Mouse (Mus musculus) midbrain, embryonic 13.5 days (tissue): ENCODE data around the gene Thrb. TPM values are rescaled to one million over a fixed set of nuclear protein-coding genes. Genes with fewer than 3 reads are reported as not detected.

Experiments
- ATAC-seq: fragments of 200-750 bp; cut with Nextera tagmentation; 2 replicates; pipeline ENCODE4 v1.8.0; 2017; ENCODE audit warnings: mild to moderate bottlenecking, moderate TSS enrichment, moderate library complexity
- H3K27ac ChIP-seq: fragments of 300-500 bp; sonication (generic); 2 replicates; pipeline ENCODE4 v1.5.1; 2015; ENCODE audit warnings: inconsistent platforms, mild to moderate bottlenecking, moderate library complexity
- H3K27me3 ChIP-seq: fragments of 300-500 bp; sonication (generic); 2 replicates; pipeline ENCODE4 v1.6.1; 2015; ENCODE audit warnings: mild to moderate bottlenecking, inconsistent platforms
- H3K36me3 ChIP-seq: fragments of 300-500 bp; sonication (generic); 2 replicates; pipeline ENCODE4 v1.6.1; 2015; ENCODE audit warnings: mild to moderate bottlenecking, inconsistent platforms
- H3K4me1 ChIP-seq: fragments of 300-500 bp; sonication (generic); replicated peaks from 2 replicates; pipeline ENCODE4 v1.6.1; 2015; ENCODE audit warnings: inconsistent platforms
- H3K4me2 ChIP-seq: fragments of 300-500 bp; sonication (generic); replicated peaks from 2 replicates; pipeline ENCODE4 v1.6.1; 2015; ENCODE audit warnings: moderate library complexity, mild to moderate bottlenecking, inconsistent platforms
- H3K4me3 ChIP-seq: fragments of 300-500 bp; sonication (generic); replicated peaks from 2 replicates; pipeline ENCODE4 v1.5.1; 2015; ENCODE audit warnings: mild to moderate bottlenecking, inconsistent platforms
- H3K9ac ChIP-seq: fragments of 300-500 bp; sonication (generic); replicated peaks from 2 replicates; pipeline ENCODE4 v1.6.1; 2015; ENCODE audit warnings: mild to moderate bottlenecking, inconsistent platforms
- H3K9me3 ChIP-seq: fragments of 300-500 bp; sonication (generic); 2 replicates; pipeline ENCODE4 v1.6.1; 2016; ENCODE audit warnings: mild to moderate bottlenecking, inconsistent platforms
- WGBS: fragments of 180-500 bp; shearing (Covaris S2); methylation state at CpG from one replicate; pipeline ENCODE4 v1.1.7; 2015; 5-methylcytosine and 5-hydroxymethylcytosine counted together
- polyA plus RNA-seq: library from polyadenylated mRNA; unstranded; fragments of >200 nt; fragmentation: Nextera tagmentation; extraction: Ambion mirVana; gene quantifications from 2 replicates; pipeline ENCODE4 v1.2.1, GENCODE M21; 2015

Gene Thrb
- polyA plus RNA-seq, result 1.2 and 1.3 TPM in 2 replicates

DNA sequence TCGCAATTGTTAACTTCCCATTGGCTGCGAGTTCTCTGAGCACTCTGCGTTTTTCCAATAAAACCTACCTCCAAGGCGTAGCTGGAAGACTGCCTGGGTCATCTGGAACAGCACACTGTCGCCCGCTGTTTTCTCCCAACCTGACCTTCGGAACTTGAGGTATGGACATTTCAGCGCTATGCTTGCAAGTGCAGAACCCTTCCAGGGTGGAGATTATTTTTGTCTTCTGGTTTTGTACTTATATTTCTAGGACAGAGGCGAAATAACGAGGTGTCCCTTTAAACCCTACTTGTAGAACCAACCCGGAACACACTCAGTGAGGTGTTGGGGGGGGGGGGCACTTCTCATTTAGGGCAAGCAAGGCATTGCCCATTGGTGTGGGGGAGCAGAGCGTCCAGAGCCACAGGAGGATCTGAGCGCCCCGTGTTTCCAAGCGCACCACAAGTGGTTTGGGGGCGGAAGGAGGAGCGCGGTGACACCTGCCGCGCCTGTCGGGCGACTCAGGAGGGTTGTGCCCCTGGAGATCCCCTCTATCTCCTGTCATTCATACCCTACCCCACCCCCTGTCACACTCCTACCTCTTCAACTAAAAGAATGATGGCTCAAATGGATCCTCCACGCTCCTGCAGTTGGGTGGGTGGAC lies at the start of gene Thrb:
Gene Thrb (plus strand): TSS at position 576 of the 643 bp plus-strand sequence.
- under 1% methylated on average over 23 of the region's 23 CpGs for WGBS
- Histone ChIP-seq H3K4me2 (peak within 1 kb of the TSS; percentile 98), H3K27ac (no peak within 1 kb of the TSS), H3K9ac (peak within 1 kb of the TSS; percentile 73), H3K4me1 (peaks cover 21% of the 10 kb centered on the region), H3K4me3 (peak within 1 kb of the TSS; percentile 78), H3K36me3 (no peaks in the 10 kb centered on the region), H3K27me3 (peaks cover 18% of the 10 kb centered on the region), H3K9me3 (no peaks in the 10 kb centered on the region)
- ATAC-seq, result no peak; the same call in 1 of the 2 replicates

DNA sequence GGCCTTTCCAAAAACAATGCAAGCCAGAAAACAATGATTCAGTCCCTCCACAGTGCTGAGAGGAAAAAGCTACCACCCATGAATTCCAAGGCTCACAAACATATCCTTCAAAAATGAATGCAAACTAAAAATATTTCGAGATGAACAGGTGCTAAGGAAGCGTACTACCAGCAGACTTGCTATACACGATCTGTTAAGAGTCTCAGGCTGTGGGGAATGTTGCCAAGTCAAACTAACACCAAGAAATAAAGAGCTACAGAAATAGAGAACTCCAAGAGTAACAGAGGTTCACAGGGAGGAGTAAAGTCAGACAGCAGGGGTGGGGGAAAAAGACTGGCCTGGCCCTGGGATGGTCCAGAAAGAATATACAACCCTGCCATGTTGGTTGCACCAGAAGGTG lies 38.4 kb upstream of the Thrb start:
- H3K4me1 ChIP-seq, result no peaks in the 10 kb centered on the region
- ATAC-seq, result no peak
- no peaks in the 10 kb centered on the region for H3K27me3 ChIP-seq
- H3K4me2 ChIP-seq, result no peak overlapping the region
- no peaks in the 10 kb centered on the region; the same call in 1 of the 2 replicates for H3K9me3 ChIP-seq
- H3K36me3 ChIP-seq, result no peaks in the 10 kb centered on the region
- no peak overlapping the region for H3K9ac ChIP-seq
- 77% methylated on average over 3 of the region's 3 CpGs for WGBS
- H3K27ac ChIP-seq, result no peak overlapping the region
- H3K4me3 ChIP-seq, result no peak overlapping the region

DNA sequence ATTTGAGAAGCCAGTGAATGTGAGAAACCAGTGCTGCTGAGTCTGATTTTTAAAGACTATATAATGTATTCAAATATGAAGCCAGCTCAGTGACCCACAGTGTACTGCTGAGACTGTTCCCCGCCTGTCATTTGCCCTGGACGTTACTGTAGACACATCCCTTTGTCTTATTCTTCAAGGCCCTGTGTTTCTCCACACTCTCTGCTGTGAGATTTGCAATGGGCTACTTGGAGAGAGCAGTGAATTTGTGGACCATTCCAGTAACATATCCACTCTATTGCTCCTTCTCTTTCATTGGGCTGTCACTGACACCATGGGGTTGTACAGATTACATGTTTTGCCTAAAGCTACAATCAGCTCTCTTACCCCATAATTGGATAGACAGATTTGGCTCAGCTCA lies 36.1 kb upstream of the Thrb start:
- Histone ChIP-seq H3K9me3 (no peaks in the 10 kb centered on the region; the same call in 1 of the 2 replicates), H3K27ac (no peak overlapping the region), H3K4me2 (no peak overlapping the region), H3K36me3 (no peaks in the 10 kb centered on the region), H3K27me3 (no peaks in the 10 kb centered on the region), H3K4me3 (no peak overlapping the region), H3K4me1 (no peaks in the 10 kb centered on the region), H3K9ac (no peak overlapping the region)
- ATAC-seq, result peak; percentile 55; the same call in 1 of the 2 replicates
- WGBS, result 57% methylated on average over 2 of the region's 2 CpGs

DNA sequence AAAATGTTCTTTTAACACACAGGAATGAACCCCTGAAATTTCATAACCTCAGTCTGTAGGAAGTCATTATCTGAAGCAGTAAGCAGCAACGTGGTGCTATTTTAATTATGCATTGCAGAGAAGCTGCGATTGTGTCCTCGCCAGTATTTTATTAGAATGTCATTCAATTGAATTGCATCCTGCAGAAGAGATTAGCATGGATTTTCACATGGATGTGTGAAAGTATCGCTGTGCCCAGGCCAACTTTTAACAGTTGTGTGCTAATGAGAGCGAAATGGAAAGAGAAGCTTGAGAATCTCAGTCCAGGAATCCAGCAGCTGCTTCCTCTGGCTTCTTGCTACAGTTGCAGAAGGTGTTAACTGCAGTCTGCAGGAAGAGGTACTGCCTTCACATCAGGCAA lies 30.8 kb upstream of the Thrb start:
- no peak for ATAC-seq
- Histone ChIP-seq H3K27me3 (no peaks in the 10 kb centered on the region), H3K27ac (no peak overlapping the region), H3K9ac (no peak overlapping the region), H3K4me1 (peaks cover 5% of the 10 kb centered on the region; the same call in 1 of the 2 replicates), H3K4me2 (no peak overlapping the region), H3K36me3 (no peaks in the 10 kb centered on the region), H3K9me3 (no peaks in the 10 kb centered on the region; the same call in 1 of the 2 replicates), H3K4me3 (no peak overlapping the region)
- WGBS, result 56% methylated on average over 5 of the region's 5 CpGs

DNA sequence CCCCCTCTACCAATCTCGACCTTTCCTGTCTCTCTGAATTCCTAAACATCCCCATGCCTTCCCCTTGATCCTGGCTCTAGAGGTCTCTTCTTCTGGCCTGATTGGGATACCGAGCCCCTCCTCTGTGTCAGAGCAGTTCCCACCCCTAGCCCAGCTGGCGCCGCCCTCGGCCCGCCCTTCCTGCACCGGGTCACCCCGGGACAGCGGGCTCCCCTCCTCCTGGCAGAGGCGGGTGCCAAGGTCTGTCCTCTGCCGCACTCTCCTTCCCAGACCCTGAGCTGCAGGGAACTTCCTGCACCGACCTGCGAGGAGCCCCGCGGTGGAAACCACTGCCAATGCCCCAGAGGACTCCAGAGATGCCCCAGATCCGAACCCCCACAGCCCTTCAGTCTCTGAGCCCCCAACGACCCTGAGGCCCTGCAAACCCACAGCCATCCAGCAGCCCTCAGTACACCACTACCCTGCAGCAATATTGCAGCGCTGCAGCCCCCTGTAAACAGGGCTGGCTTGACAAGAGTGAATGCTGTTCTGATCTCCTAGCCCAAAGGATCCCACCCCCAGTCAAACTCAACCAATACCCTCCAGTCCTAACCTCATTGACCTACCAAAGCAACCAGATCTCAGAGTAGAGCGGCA lies 27.1 kb upstream of the Thrb start:
- Histone ChIP-seq H3K4me2 (peak overlapping the region; percentile 43), H3K4me1 (peaks cover 5% of the 10 kb centered on the region; the same call in 1 of the 2 replicates), H3K9me3 (no peaks in the 10 kb centered on the region), H3K9ac (no peak overlapping the region), H3K4me3 (no peak overlapping the region), H3K27ac (no peak overlapping the region), H3K36me3 (no peaks in the 10 kb centered on the region), H3K27me3 (no peaks in the 10 kb centered on the region)
- ATAC-seq, result peak; percentile 70
- 10% methylated on average over 19 of the region's 19 CpGs for WGBS

DNA sequence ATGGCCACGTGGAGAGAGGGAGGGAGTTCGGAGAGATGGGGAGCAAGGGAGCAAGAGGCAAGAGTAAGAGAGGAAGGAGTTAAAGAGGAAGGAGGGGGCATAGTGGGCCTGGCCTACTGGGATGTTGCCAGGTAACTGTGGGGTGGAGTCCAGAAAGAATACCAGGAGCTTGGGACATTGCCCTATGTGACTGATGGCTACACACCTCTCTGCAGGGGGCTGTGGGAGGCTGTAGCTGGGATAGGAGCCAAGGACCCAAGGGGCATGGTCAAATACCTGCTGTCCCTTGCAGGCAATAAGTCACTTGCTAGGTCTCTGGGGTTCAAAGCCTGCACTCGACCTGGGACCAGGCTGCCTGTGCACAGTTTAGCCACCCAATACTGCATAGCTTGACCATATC lies 23.1 kb upstream of the Thrb start:
- Histone ChIP-seq H3K36me3 (no peaks in the 10 kb centered on the region), H3K4me2 (no peak overlapping the region)
- ATAC-seq, result no peak

DNA sequence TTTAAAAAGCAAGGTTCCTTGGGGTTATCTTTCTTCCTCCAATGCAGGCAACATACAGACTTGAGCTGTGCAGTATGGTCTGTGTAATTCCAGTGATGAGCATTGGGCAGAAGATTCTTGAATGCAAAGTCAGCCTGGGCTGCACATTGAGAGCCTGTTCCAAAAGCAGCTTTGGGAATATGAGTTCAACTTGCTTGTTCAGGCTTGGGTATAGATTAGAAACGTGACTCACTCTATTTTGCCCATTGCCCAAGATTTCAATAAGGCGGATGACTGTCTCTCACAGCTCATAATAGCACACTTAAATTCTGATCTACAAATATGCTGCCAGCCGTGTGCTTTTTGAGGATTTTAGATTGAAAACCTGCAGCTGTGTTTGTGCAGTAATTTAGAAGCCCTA lies 18.3 kb upstream of the Thrb start:
- WGBS, result 78% methylated on average over 3 of the region's 3 CpGs
- Histone ChIP-seq H3K36me3 (no peaks in the 10 kb centered on the region), H3K9ac (no peak overlapping the region), H3K4me2 (no peak overlapping the region), H3K4me3 (no peak overlapping the region), H3K9me3 (no peaks in the 10 kb centered on the region), H3K27ac (no peak overlapping the region), H3K27me3 (no peaks in the 10 kb centered on the region), H3K4me1 (no peaks in the 10 kb centered on the region)
- no peak for ATAC-seq

More for the DNA sequence above, 23.1 kb upstream of the Thrb start:
- Histone ChIP-seq H3K9ac (no peak overlapping the region), H3K27me3 (no peaks in the 10 kb centered on the region), H3K4me1 (peaks cover 5% of the 10 kb centered on the region; the same call in 1 of the 2 replicates), H3K4me3 (no peak overlapping the region), H3K27ac (no peak overlapping the region), H3K9me3 (no peaks in the 10 kb centered on the region)
- WGBS, result 81% methylated on average over 3 of the region's 3 CpGs

DNA sequence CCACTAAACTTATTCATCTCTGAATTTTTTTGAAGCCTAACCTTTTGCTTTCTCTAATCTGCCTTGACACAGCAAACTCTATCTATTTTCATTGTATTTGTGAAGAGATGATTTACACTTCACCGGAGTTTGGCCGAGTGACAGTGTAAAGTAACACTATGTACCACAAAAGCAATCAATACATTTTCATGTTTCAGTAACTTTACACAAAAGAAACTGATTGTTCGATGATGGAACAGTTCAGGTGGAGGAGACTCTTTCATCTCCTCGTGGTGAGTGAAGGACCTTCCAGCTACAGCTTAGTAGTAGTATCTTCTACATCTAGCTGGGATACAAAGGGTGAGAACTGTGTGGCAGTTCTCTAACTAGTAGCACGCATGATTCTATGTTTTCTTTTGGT lies 5.0 kb upstream of the Thrb start:
- H3K4me1 ChIP-seq, result peaks cover 10% of the 10 kb centered on the region
- ATAC-seq, result no peak
- no peak overlapping the region for H3K4me2 ChIP-seq
- H3K9me3 ChIP-seq, result no peaks in the 10 kb centered on the region
- no peak overlapping the region for H3K27ac ChIP-seq
- no peak overlapping the region for H3K4me3 ChIP-seq
- peaks cover 4% of the 10 kb centered on the region; the same call in 1 of the 2 replicates for H3K27me3 ChIP-seq
- no peaks in the 10 kb centered on the region for H3K36me3 ChIP-seq
- H3K9ac ChIP-seq, result no peak overlapping the region
- 61% methylated on average over 5 of the region's 5 CpGs for WGBS

DNA sequence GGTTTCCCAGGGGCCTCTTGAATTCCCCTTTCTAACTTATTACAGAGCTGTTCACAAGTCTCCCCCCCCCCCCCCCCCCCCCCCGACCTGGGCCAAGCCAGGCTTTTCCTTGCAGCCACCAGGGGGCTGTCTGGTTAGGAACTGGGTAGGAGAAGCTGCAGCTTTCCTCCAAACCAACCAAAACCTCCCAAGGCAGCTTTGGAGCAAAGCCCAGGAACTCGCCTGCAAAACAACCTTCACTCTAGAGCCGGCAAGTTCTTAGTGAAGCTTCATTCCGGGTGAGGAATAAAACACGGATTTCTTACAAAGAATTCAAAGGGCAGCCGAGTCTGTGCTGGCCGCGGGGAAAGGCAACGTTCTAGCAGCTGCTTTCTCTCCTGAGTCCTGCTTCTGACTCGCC lies 1.0 kb upstream of the Thrb start:
- peak; percentile 27; the same call in 1 of the 2 replicates for ATAC-seq
- Histone ChIP-seq H3K27ac (no peak overlapping the region), H3K27me3 (peaks cover 18% of the 10 kb centered on the region), H3K4me2 (peak overlapping the region; percentile 98), H3K4me1 (peaks cover 21% of the 10 kb centered on the region), H3K9ac (no peak overlapping the region), H3K4me3 (peak overlapping the region; percentile 78), H3K36me3 (no peaks in the 10 kb centered on the region), H3K9me3 (no peaks in the 10 kb centered on the region)
- 2% methylated on average over 9 of the region's 10 CpGs for WGBS

DNA sequence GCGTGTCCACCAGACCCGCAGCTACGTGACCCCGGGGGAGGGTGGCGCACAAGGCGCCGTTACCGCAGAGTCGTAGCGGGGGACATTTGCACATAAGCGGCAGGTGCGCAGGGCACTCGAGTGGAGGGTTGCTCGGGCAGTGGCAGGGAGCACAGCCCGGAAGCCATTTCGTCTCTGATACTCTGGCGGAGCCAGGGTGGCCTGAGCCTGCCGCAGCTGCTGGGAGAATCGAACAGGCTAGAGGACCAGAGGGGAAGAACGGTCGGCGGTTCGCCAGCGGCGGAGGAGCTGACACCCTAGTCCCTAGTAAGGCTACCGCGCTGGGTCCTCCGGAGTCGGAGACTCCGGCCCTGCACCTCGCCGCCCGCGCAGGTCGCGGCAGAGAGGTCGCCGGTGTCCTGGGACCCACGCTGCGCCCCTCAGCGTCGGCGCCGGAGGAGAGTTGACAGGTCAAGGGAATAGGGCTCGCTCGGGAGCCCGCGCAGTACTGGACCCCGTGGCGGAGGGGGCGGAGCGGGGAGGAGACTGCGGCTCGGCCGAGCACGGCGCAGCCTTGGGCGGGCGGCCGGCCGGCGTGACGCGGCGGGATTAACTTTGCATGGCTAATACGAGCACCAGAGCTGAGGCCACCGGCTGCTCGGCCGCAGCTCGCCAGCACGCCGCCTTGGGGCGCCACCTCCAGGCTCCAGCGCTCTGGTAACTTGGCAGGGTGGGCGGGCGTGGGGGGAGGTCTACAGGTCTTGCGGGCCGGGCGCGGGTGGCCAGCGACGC lies 453 bp downstream of the Thrb start:
- peak overlapping the region; percentile 73 for H3K9ac ChIP-seq
- no peaks in the 10 kb centered on the region for H3K9me3 ChIP-seq
- peak overlapping the region; percentile 98 for H3K4me2 ChIP-seq
- no peaks in the 10 kb centered on the region for H3K36me3 ChIP-seq
- under 1% methylated on average over 78 of the region's 82 CpGs for WGBS
- peaks cover 21% of the 10 kb centered on the region for H3K4me1 ChIP-seq
- ATAC-seq, result peak; percentile 94
- H3K27ac ChIP-seq, result no peak overlapping the region
- H3K4me3 ChIP-seq, result peak overlapping the region; percentile 78
- peaks cover 18% of the 10 kb centered on the region for H3K27me3 ChIP-seq

DNA sequence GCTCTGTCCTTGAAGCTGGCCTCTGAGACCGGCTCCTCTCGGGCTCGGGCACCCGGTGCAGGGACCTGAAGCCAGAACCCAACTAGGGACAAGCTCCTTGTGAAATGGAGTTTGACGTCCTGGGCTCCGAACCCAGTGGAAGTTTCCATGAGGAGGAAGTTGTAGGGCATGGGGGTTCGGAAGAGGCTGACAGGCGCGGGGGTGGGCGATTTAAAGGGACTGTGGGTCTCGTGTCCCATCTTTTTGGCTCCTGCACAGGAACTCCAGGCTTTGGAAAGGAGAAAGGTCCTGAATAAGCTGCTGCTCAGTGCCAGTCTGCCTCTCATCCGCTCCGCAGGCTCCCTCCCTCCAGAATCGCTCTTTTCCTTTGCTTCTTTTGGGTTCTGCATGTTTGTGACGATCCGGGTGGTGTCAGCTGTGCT lies 1.1 kb downstream of the Thrb start:
- no peak overlapping the region for H3K27ac ChIP-seq
- peak; percentile 53 for ATAC-seq
- peaks cover 21% of the 10 kb centered on the region for H3K4me1 ChIP-seq
- peak overlapping the region; percentile 78 for H3K4me3 ChIP-seq
- WGBS, result 1% methylated on average over 16 of the region's 16 CpGs
- peak overlapping the region; percentile 73 for H3K9ac ChIP-seq
- H3K9me3 ChIP-seq, result no peaks in the 10 kb centered on the region
- H3K36me3 ChIP-seq, result no peaks in the 10 kb centered on the region
- peak overlapping the region; percentile 98 for H3K4me2 ChIP-seq
- H3K27me3 ChIP-seq, result peaks cover 18% of the 10 kb centered on the region

DNA sequence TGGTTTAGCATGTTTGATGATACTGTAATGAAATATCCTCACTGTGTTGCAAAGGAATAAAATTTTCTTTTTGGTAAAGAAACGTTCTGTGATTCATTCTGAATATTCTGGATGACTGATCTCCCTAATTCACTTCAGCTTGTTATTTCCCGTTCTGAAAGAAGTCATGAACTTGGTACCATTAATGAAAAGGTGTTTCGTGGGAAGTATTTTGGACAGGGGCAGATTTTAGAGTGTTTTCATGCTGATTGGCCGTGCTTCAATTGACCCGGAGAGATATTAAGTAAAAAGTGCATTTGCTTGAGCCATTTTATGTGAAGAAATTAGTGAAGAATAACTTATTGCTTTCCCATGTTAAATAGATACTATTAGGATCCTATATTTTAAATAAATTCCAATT lies 2.0 kb downstream of the Thrb start:
- Histone ChIP-seq H3K4me1 (peaks cover 21% of the 10 kb centered on the region), H3K9me3 (no peaks in the 10 kb centered on the region), H3K4me3 (no peak overlapping the region), H3K9ac (no peak overlapping the region), H3K27ac (no peak overlapping the region), H3K36me3 (no peaks in the 10 kb centered on the region), H3K27me3 (peaks cover 18% of the 10 kb centered on the region), H3K4me2 (no peak overlapping the region)
- 47% methylated on average over 5 of the region's 5 CpGs for WGBS
- ATAC-seq, result no peak
